22 mouse cellular contexts compared by ENCODE assay signal in genomic region chr7:71475383-71475782, GRCm38 (mm10).
DNase-seq lines count a peak whose midpoint lies in the region; ATAC-seq and TF ChIP-seq lines count a peak whose summit lies in the region.
"Had no signal": no experiment of that assay in that cellular context is flagged by ENCODE, and none has a peak within 500 bp of the region (broad histone marks: within the 10 kb centered on the region; RNA-seq: fewer than 3 reads in every experiment).

No protein-coding gene starts in this region.

- H3K9ac ChIP-seq in lung, postnatal 0 days (replicated peaks; ENCODE audit: low read depth): no peak overlapping the region
- H3K9ac ChIP-seq: heart, embryonic 15.5 days; hindbrain, embryonic 13.5 days had no signal

- no peak overlapping the region for H3K27ac ChIP-seq in lung, postnatal 0 days (ENCODE audit: low read length)
- H3K27ac ChIP-seq: embryonic facial prominence, embryonic 10.5 days; forebrain, embryonic 10.5 days; gastrocnemius, adult 2 months; heart, embryonic 15.5 days; hindbrain, embryonic 13.5 days; hindbrain, postnatal 0 days had no signal

- TF ChIP-seq EP300 in lung, postnatal 0 days (IDR thresholded peaks at IDR 0.05): no peak

- WGBS in lung, postnatal 0 days: 85% methylated on average over 4 of the region's 4 CpGs

- no peaks in the 10 kb centered on the region for H3K27me3 ChIP-seq in lung, postnatal 0 days (replicated peaks; ENCODE audit: insufficient read depth, low read length)
- H3K27me3 ChIP-seq: CH12.LX; heart, embryonic 15.5 days; hindbrain, embryonic 13.5 days had no signal

- no peaks in the 10 kb centered on the region for H3K36me3 ChIP-seq in lung, postnatal 0 days (ENCODE audit: insufficient read depth, low read length)
- H3K36me3 ChIP-seq: embryonic facial prominence, embryonic 10.5 days; forebrain, embryonic 10.5 days; heart, embryonic 15.5 days; hindbrain, embryonic 13.5 days had no signal

- H3K4me1 ChIP-seq in lung, postnatal 0 days (ENCODE audit: insufficient read depth, low read depth, low read length): peaks cover 4% of the 10 kb centered on the region; the same call in 1 of the 2 replicates

- H3K4me2 ChIP-seq in lung, postnatal 0 days (replicated peaks; ENCODE audit: low read depth, low read length): no peak overlapping the region
- H3K4me2 ChIP-seq: heart, embryonic 11.5 days; heart, embryonic 15.5 days; hindbrain, embryonic 13.5 days had no signal

- peak; percentile 43 to 76 for DNase-seq in adrenal gland, adult (ENCODE audit: inconsistent age in 2 of 2, low spot score in 1 of 2)
- no peak for DNase-seq in adrenal gland, adult 18-20 months (ENCODE audit: low spot score in 2 of 2)
- DNase-seq in lung, postnatal 0 days (ENCODE audit: low spot score): peak; percentile 19
- no peak for DNase-seq in lung, postnatal 14 days
- DNase-seq in adrenal gland, postnatal 10 days: peak; percentile 25
- no peak for DNase-seq in right cerebral cortex, adult 18-20 months
- DNase-seq in embryo, embryonic 10 days (ENCODE audit: low spot score): no peak
- DNase-seq: cerebellum, adult 11 months; cerebellum, adult 8-10 months; cerebellum, postnatal 25 days; gastrocnemius, adult 2 months; gastrocnemius, postnatal 36 days; heart, postnatal 14 days; kidney, adult 11 months had no signal

- no peaks in the 10 kb centered on the region for H3K9me3 ChIP-seq in lung, postnatal 0 days (ENCODE audit: low read length)
- H3K9me3 ChIP-seq: embryonic facial prominence, embryonic 10.5 days; forebrain, embryonic 10.5 days; heart, embryonic 15.5 days; hindbrain, embryonic 13.5 days had no signal

- H3K4me3 ChIP-seq in lung, postnatal 0 days (ENCODE audit: low read depth, low read length): no peak overlapping the region
- H3K4me3 ChIP-seq: embryonic facial prominence, embryonic 10.5 days; forebrain, embryonic 10.5 days; gastrocnemius, adult 2 months; heart, embryonic 15.5 days; hindbrain, embryonic 13.5 days had no signal

- no peak for TF ChIP-seq CTCF in lung, postnatal 0 days (IDR thresholded peaks at IDR 0.05)

- ATAC-seq in lung, postnatal 0 days: no peak; the same call in 1 of the 2 replicates
- ATAC-seq: forebrain, embryonic 14.5 days; hindbrain, postnatal 0 days had no signal

Comparison
In these comparisons a context has a peak if more than half of its experiments do, and no peak if none do; other contexts are left out.
1. DNase-seq: peak in adrenal gland, adult (2 of 2), lung, postnatal 0 days (single experiment) and adrenal gland, postnatal 10 days (single experiment); none in adrenal gland, adult 18-20 months (0 of 2), lung, postnatal 14 days (single experiment), right cerebral cortex, adult 18-20 months (single experiment) and embryo, embryonic 10 days (single experiment).